Mouse (Mus musculus) inflammation-experienced regulatory T-cells, adult 6 months (primary cell): Measurements from ENCODE around the gene Gdf9. TPM values are rescaled to one million over a fixed set of nuclear protein-coding genes. Genes with fewer than 3 reads are reported as not detected.
"Not testable (repeated sequence)": the region's sequence is repeated elsewhere in the genome, so short reads cannot be mapped to it uniquely, and the experiment has no call there.

ENCODE experiments used
- ATAC-seq: one replicate; pipeline ENCODE4 v1.8.0; 2017
- polyA plus RNA-seq, 3 experiments: library from polyadenylated mRNA; unstranded; fragments of 100-300 nt; shearing (Covaris generic); gene quantifications; one replicate each; pipeline ENCODE4 v1.2.1; 2017

Gene Gdf9
- polyA plus RNA-seq = not detected

DNA sequence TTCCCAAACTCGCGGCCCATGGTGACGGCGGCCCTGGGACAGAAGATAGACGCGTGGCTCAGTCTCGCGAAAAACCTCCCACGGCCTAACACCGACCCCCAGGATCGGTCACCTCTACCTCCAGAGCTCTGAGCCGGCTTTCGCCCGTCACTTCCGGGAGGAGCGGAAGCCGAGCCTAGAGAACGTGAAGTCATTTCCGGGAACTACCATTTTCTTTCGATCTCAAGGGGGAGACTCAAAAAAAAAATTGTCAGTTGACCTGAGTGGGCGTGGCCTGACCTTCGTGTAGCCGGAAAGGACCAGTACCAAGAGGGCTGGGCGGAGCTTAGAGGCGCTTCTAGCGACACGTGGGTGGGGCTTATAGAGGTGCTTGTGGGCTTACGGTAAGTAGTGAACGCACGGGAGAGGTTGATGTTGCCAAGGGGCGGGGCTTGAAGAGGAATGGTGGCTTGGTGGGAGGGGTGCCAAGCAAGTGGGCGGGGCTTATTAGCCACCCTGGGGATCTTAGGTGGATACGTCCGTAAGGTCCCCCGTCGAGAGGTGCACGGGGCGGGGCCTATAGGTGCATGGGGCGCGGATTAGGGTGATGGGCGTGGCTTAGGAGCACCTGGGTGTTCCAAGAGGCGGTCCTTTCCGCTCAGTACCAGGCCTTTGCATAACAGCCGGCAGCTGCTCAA lies at the start of gene Gdf9, which contains the start of gene Uqcrq:
Gdf9 (plus strand) TSS at position 354 of the 677 bp plus-strand sequence.
Uqcrq (minus strand) TSS at position 162 of the 677 bp plus-strand sequence.
- ATAC-seq = peak; percentile 94

DNA sequence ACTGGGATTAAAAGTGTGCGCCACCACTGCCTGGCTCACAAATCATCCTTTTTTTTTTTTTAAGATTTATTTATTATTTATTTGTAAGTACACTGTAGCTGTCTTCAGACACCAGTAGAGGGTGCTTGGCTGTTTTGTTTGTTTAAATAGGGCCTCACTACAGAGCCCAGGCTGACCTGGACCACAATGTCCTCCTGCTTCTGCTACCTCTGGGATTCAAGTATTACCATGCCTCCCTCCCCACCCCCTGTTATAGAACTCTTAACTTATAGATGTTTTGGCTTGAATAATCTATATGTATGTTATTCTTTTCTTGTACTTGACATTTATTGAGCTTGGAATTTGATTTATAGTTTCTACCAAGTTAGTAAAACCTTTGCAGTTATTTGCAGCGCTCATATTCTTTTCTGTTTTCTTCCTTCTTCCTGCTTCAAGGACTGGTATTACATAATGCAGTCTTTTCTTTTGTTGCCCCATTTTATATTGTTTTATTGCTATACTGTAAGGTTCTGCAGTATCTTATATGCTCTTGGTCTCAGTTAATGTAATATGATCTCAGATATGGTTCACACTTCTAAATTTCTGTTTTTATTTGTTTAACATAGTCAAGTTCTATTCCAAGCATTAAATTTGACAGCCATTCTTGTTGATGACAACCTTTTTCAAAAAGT lies 46.9 kb upstream of the Gdf9 start:
- no peak for ATAC-seq

DNA sequence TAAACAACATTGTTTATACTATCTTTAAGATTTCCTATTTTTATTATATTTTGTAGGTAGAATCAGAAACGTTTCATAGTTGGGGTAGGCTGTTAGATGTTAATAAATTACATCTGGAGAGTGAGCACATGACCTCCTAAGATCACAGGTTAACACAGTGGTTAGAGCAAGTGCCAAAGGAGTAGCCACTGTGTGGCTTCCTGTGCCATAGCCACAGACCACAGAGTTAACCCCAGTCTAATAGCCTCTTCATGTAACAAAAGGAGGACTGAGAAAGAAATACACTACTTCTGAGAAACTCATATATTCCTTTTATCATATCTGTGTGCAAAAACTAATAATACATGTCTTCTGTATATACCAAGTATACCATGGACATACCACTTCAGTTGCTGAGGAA lies 37.0 kb upstream of the Gdf9 start:
- ATAC-seq = no peak

DNA sequence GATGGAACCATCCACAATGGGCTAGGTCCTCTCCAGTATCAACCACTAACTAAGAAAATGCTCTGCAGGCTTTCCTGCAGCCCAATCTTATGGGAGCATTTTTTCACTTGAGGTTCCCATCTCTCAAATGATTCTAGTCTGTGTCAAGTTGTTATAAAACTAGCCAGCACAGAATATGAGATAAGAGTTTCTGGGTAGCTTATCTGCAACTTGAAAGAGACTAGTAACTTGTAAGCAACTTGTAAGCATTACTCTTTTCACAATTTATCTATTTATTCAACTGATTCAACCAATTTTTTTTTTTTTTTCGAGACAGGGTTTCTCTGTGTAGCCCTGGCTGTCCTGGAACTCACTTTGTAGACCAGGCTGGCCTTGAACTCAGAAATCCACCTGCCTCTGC lies 27.2 kb upstream of the Gdf9 start:
- ATAC-seq = no peak

DNA sequence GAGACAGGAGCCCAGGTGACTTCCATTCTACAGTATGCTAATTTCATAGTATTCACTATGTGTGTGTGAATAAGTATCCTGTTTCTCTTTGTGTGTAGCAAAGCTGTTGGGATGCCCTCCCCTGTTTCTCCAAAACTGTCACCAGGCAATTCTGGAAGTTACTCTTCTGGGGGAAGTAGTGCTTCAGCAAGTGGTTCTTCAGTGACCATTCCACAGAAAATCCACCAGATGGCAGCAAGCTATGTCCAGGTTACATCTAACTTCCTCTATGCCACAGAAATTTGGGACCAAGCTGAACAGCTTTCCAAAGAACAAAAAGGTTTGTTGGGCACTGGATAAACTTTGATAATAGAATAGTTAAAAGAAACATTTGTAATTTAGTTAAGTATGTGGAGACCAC lies 19.1 kb upstream of the Gdf9 start:
- ATAC-seq = peak; percentile 32

DNA sequence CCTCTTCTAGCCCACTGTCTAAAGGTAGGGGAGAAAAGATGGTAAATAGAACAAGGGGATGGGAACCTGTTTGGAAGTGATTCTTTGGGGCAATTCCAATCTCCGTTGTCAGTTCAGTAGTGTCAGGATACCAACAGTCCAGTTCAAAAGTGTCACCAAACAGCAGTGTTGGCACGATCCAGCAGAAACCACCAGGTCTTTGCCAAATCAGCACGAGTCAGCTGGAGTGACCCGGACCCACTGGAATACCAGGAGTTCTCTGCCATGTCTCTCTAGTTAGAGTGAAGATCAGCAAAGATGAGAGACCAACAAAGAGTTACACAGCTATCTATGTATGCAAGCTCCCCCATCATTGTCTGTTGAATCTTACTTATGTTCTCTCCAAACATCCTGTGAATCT lies 17.0 kb upstream of the Gdf9 start:
- ATAC-seq = no peak

DNA sequence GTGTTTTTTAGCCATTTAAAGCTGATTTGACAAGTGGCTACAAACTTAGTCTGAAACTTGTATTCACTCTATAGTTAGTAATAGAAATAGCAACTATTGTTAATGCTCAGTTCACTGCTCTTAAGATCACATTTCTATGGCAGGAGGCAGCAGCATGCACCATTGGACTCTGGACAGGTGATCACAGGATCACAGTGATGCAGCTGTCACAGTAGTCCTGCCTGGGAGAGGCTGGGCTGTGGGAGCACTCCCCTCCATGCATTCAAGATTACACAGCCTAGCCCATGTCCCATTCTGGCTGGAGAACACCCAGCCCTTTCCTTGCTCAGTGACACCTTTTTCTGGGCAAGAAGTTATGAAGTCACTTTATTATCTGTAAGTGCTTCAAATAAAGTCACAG lies 12.8 kb upstream of the Gdf9 start:
- no peak for ATAC-seq

DNA sequence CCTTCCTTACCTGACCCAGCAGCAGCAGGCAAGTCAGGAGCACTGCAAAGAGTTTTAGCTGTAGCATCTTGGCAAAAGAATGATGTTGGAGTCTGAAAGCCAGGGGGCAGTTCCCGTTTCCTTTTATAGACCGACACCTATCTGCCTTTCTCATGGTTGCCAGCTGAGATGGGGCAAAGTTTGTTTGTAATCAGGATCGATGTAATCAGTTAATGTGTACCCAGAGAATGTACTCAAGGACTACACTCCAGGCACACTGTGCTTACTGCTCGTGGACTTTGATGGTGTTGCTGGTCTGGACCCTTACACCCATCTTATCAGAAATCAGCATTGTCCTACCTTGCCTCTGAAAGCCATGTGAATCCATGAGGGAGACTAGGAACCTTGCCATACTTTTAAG lies 7.8 kb upstream of the Gdf9 start, which contains the start of gene Leap2:
Leap2 (minus strand) TSS at position 135 of the 400 bp plus-strand sequence.
- no peak for ATAC-seq

DNA sequence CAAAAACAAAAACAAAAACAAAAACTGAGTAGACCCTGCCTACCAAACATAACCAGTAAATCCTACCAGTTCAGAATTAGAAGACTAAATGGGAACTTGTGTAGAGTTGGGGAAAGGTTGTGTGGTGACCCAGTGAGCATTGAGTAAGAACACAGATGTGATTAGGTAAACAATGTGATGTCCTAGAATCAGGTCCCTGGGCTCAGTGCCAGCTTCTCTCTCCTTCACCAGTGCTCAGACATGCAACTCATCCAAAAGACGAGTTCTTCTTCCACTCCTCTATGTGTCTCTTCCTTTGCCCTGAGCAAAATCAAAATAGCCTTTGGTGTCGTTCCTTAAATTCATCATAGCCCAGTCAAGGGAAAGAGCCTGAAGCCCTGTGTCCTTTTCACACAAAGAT lies 6.0 kb upstream of the Gdf9 start:
- no peak for ATAC-seq

DNA sequence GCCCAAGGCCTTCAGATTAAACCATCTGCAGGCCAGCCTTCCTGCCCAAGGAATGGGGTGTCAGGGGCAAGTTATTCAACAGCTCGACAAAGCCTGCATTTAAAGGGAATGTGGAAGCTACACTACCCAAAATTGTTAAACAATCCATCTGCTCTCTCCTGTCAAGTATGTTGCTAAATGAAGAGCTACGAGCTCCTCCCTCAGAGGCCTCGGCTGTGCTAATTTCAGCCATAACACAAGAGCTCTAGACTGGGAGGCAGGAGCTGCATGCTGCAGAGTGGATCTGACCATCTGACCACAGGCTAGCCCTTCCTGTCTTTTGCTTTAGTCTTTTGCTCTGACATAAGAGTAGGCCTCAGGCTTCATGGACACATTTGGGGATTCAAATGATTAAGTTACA lies 5.6 kb upstream of the Gdf9 start:
- ATAC-seq = no peak

DNA sequence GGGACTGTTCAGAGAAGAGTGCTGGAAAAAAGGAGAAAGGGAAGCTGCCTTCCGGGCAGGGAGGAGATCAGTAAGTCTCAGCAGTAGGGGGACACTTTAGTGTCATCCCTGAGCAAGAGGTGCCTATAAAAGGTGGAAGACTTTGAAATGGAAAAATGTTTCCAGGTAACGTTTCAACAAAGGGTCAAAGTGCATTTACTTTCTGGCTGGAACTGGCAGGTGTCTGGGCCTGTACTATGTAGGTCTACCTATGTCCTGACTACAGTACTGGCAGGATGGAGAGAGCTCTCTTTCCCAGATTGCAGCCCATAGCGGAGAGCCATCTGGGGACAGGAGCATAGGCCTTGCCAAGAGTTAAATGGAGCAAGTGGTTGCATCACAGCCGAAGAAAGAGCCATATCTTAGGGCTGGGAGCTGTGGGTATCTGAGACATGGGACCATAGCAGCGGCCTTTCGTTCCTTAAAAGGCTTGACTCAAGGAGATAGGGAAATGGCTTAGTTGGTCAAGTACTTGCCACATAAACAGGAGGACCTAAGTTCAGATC lies 5.0 kb upstream of the Gdf9 start:
- no peak for ATAC-seq

DNA sequence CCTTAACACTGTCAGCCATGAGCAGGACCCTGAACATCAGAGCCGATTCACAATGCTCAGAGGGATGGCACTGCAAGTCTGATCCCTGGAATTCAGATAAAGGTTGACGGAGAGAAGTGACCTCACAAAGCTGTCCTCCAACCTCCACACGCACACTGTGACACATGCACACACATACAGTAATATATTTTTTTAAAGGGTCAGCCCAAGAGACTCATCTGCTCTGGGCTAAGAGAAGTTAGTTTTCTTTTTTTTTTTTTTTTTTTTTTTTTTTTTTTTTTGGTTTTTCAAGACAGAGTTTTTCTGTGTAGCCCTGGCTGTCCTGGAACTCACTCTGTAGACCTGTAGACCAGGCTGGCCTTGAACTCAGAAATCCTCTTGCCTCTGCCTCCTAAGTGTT lies 3.9 kb upstream of the Gdf9 start:
- ATAC-seq = not testable (repeated sequence)

DNA sequence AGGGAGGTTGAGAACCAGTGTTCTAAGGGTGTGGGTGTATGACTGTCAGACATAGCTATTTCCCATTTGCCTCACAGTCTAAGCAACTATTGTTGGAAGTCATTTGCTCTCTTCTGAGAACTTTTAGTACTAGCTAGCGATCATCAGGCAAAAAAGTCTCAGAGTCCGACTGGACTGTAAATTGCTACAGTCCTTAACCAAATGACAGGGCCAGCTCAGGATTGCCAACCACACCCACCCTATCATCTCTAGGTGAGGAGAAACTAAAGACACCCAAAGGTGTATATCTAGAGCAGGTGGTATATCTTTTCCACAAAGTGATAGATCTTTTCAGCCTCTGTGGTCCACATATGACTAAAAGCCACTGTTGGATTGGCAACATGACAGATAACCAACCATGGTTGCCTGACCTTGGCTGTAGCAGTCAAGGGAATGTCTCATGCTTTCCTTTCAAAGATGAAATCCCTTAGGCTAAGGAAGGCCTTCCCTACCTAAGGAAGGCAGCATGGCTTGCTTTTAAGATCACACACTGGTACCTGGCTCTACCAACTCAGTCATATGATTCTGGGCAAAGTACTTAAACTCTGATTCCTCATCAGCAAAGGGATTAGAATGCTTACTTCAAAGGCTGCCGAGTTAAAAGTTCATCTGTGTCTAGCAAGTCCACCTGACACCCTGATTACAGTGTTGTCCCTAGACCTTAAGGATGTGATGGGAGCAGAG lies 2.7 kb upstream of the Gdf9 start:
- no peak for ATAC-seq

DNA sequence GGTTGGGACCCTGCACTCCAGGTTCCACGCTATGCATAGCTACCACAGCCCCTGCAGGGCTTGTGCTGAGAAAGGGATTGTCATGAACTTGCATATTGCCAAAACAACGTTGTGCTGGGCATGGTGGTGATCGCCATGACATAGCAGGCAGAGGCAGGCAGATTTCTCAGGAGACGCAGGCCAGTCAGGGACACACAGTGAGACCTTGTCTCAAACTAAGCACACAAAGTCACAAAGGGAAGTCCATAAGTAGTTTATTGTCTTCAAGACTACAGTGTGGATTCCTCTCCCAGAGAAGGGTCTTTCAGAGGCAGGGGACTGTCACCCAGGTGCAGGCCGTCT lies 2.1 kb upstream of the Gdf9 start:
- ATAC-seq = no peak

DNA sequence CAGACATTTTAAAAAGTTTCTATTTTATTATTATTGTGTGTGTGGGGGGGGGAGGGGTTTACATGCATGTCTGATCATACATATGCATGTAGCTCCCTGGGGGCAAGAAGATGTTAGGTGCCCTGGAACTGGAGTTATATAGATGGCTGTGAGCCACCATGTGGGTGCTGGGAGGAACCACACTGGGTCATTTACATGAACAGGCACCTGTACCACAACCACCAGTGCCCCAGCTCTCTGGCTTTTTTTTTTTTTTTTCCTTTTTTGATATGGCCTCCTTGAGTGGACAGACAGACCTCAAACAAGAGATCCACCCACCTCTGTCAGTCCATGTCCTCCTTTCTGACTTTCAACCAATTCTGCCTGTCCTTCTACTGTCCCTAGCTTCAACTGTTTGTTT lies 1.6 kb upstream of the Gdf9 start:
- ATAC-seq = no peak

DNA sequence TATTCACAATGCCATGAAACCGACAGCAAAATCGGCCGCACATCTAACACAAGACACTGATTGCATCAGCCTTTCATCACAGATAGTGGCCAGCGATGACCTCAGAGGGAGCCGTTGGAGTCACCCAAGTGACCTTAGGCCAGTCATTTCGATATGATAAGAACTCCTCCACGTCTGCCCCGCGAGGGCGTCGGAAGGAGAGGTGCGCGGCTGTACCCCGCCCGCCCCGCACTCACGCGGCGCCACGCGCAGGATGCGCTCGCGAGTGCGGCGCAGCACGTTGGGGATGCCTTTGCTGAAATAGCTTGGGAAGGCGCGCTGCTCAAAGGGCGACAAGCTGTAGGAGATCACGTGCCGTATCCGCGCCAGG lies 538 bp upstream of the Gdf9 start:
- peak; percentile 28 for ATAC-seq

DNA sequence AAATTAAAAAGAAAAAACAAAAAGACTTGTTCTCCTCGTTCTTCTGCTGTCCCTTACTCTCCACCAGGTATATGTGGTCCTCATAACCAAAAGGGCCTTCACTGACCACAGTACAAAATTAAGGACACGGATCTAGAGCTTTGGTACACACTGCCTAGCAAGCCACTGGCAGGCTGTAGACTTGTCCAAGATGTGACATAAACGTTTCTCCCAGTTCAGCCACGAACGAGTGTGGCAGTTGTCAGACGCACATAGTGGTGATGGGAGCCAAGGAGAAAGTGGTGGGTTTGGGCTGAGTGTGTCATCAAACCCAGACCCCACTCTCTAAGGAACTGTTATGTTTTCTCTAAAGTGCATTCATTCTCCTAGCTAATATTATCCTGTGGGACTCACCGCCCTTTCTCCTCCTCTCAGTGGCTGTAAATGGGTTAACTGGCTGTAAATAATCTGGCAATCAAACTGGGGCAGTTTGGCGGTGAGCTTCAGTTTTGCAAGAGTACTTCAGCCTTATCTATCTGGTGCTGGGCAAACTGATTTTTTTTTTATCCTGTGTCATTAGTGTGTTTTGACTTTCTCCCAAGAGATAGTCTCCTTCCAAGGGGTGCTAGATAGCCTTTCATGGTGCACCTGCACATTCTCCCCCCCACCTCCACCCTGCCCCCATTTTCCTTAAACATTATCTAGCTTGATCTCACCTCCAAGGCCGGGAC lies 679 bp downstream of the Gdf9 start:
- no peak for ATAC-seq

DNA sequence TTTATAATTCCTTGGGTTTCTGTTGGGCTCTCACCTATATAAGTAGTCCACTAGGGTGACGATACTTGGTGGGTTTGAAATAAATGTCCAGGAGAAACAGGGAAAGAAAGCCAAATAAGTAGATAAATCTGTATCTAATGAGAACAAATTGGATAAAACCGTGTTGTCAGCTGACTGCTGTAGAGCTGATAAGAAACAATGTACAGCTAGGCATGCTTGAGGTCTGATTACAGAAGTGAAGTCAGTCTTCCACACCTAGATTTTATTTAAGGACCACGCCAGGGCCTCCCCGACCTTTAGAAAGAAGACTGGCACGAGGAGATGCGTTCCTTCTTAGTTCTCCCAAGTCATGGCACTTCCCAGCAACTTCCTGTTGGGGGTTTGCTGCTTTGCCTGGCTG lies 2.2 kb downstream of the Gdf9 start:
- ATAC-seq = no peak

DNA sequence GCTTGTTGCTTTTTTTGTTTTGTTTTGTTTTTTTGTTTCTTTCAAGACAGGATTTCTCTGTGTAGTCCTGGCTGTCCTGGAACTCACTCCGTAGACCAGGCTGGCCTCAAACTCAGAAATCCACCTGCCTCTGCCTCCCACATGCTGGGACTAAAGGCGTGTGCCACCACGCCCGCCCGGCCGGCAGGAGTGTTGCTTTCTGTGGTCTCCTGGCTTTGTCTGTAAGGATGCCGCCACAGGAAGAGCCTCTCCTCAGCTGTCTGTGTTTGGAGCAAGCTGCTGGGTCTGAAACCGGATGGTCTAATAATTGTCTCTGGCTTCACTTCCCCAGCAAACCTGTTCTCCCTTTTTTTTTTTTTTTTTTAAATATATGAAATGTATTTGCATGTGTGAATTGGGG lies 4.7 kb downstream of the Gdf9 start:
- ATAC-seq = no peak

DNA sequence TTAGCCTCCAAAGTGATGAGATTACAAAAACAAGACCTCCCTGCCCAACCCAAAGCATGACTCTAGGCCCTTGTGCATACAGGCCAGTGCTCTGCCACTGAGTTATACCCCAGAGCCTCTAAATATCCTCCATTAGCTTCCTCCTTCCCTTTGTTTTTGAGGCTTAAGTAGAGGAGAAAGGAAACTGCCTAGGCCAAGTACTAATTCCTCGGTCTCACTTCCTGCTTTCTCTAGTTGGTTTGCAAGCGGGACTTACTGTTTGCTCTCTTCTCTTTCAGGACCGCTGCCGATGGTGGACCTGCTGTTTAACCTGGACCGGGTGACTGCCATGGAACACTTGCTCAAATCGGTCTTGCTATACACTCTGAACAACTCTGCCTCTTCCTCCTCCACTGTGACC lies 5.5 kb downstream of the Gdf9 start:
- no peak for ATAC-seq

DNA sequence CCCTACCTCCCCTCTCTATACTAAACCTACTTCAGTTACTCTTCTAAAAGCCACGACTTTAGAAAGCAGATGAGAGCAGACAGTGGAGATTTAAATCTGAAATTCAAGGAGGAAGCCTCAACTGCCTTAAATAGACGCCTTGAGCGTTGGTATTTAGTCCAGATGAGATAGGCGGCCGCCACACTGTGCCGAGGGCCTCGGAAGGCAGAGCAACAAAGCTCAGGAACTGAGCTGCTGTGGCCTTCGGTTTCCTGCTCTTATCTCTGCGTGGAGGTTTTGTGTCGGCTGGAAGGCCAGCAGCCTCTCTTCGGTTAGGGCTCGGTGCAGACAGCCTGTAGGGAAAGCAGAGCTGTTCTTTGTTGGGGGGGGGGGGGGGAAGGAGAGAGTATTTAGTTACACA lies 11.1 kb downstream of the Gdf9 start:
- no peak for ATAC-seq

DNA sequence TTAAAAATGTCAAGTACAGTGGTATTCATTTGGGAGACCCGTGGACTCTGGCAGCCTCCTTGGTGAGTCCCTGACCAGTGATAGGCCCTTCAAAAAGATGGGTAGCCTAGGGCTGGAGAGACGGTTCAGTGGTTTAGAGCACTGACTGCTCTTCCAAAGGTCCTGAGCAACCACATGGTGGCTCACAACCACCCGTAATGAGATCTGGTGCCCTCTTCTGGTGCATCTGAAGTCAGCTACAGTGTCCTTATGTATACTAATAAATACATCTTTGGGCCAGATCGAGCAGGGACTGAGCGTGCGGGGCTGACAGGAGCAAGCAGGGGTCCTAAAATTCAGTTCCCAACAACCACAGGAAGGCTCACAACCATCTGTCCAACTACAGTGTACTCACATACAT lies 13.0 kb downstream of the Gdf9 start:
- no peak for ATAC-seq

DNA sequence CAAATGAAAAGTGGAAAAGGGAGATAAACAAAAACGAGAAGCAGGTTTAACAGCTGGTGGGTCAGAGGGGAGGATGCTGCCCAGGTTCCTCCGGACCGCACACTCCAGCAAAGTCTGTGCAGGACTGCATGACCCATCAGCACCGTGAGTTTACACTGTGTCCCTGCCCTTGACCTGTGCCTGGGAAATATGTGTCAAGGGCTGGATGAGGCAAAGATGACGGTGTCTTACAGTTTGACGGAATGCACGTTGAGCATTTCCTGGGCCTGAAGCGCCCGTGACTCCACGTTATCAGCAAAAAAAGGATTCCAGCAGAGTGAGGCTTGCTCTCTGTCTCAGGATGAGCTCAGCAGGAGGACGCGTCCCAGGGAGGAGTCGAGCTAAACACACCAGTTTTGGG lies 14.7 kb downstream of the Gdf9 start:
- ATAC-seq = no peak
